9 mouse cellular contexts compared by ENCODE assay signal in genomic region chr13:57259920-57260319, GRCm38 (mm10).
DNase-seq lines count a peak whose midpoint lies in the region; ATAC-seq and TF ChIP-seq lines count a peak whose summit lies in the region.
"Had no signal": no experiment of that assay in that cellular context is flagged by ENCODE, and none has a peak within 500 bp of the region (broad histone marks: within the 10 kb centered on the region; RNA-seq: fewer than 3 reads in every experiment).

No protein-coding gene starts in this region.

- H3K36me3 ChIP-seq in thymus, adult 2 months (ENCODE audit: control insufficient read depth, insufficient read depth, low read length) = no peaks in the 10 kb centered on the region
- H3K36me3 ChIP-seq in liver, embryonic 14.5 days (replicated peaks; ENCODE audit: control insufficient read depth, insufficient read depth, low read depth) = no peaks in the 10 kb centered on the region

- no peaks in the 10 kb centered on the region for H3K27me3 ChIP-seq in thymus, adult 2 months (ENCODE audit: control insufficient read depth, insufficient read depth, low read length)
- H3K27me3 ChIP-seq in liver, embryonic 14.5 days (ENCODE audit: control insufficient read depth, insufficient read depth, low read length) = no peaks in the 10 kb centered on the region

- no peak overlapping the region for H3K4me3 ChIP-seq in thymus, adult 2 months (ENCODE audit: control insufficient read depth, insufficient read depth, low read length)
- H3K4me3 ChIP-seq in cortical plate, adult 2 months (ENCODE audit: insufficient read depth, low read length) = no peak overlapping the region
- no peak overlapping the region for H3K4me3 ChIP-seq in liver, embryonic 14.5 days (ENCODE audit: insufficient read depth in 1 of 2, low read depth in 2 of 2, low read length in 2 of 2)
- H3K4me3 ChIP-seq: myocyte had no signal

- no peaks in the 10 kb centered on the region for H3K4me1 ChIP-seq in thymus, adult 2 months (replicated peaks; ENCODE audit: control insufficient read depth, insufficient read depth, low read length)
- H3K4me1 ChIP-seq in cortical plate, adult 2 months (ENCODE audit: control insufficient read depth, insufficient read depth, low read length) = no peaks in the 10 kb centered on the region
- H3K4me1 ChIP-seq in liver, embryonic 14.5 days (replicated peaks; ENCODE audit: control insufficient read depth in 2 of 2, insufficient read depth in 2 of 2, low read length in 1 of 2) = no peaks in the 10 kb centered on the region

- H3K27ac ChIP-seq in thymus, adult 2 months (ENCODE audit: control insufficient read depth, insufficient read depth, low read length) = no peak overlapping the region
- H3K27ac ChIP-seq in cortical plate, adult 2 months (ENCODE audit: insufficient read depth, low read length) = no peak overlapping the region
- no peak overlapping the region for H3K27ac ChIP-seq in liver, embryonic 14.5 days

- TF ChIP-seq POLR2A in thymus, adult 2 months (IDR thresholded peaks at IDR 0.05; ENCODE audit: control insufficient read depth, extremely low read depth, insufficient read depth, low read length, poor library complexity) = no peak
- no peak for TF ChIP-seq POLR2A in cortical plate, adult 2 months (IDR thresholded peaks at IDR 0.05; ENCODE audit: extremely low read depth, insufficient read depth, low read length)

- ATAC-seq in liver, embryonic 14.5 days (ENCODE audit: insufficient read depth) = no peak

- 18% methylated on average over 6 of the region's 6 CpGs for WGBS in thymus, adult 2 months
- 3% methylated on average over 6 of the region's 6 CpGs for WGBS in liver, embryonic 14.5 days (ENCODE audit: insufficient replicate concordance)

- TF ChIP-seq CTCF in thymus, adult 2 months (IDR thresholded peaks at IDR 0.05; ENCODE audit: borderline replicate concordance, control insufficient read depth, extremely low read depth, insufficient read depth, low read length, poor library complexity) = no peak
- peak; percentile 95 for TF ChIP-seq CTCF in cortical plate, adult 2 months (IDR thresholded peaks at IDR 0.05; ENCODE audit: extremely low read depth, insufficient read depth, low read length)
- TF ChIP-seq CTCF in liver, embryonic 14.5 days (IDR thresholded peaks at IDR 0.05; ENCODE audit: low read depth) = peak; percentile 89

- H3K4me2 ChIP-seq in liver, embryonic 14.5 days (ENCODE audit: low read depth) = no peak overlapping the region

- peak; percentile 35 for DNase-seq in thymus, adult 2 months
- no peak for DNase-seq in thymus, adult 18-20 months
- DNase-seq in gonadal fat pad, adult 2 months (ENCODE audit: low read depth) = peak; percentile 6
- peak; percentile 86 for DNase-seq in kidney, postnatal 10 days
- no peak for DNase-seq in liver, embryonic 14.5 days (ENCODE audit: low read depth in 3 of 3, low spot score in 3 of 3)
- peak; percentile 75 for DNase-seq in ovary, postnatal 14 days (ENCODE audit: low spot score)
- DNase-seq in urinary bladder, adult 2 months (ENCODE audit: low spot score) = peak; percentile 52

- TF ChIP-seq EP300 in liver, embryonic 14.5 days (IDR thresholded peaks at IDR 0.05; ENCODE audit: low read depth) = no peak

- no peaks in the 10 kb centered on the region for H3K9me3 ChIP-seq in liver, embryonic 14.5 days (ENCODE audit: control insufficient read depth, low read length)

- no peak overlapping the region for H3K9ac ChIP-seq in liver, embryonic 14.5 days (replicated peaks)

Comparison
In these comparisons a context has a peak if more than half of its experiments do, and no peak if none do; other contexts are left out.
1. DNase-seq: peak in thymus, adult 2 months (single experiment), gonadal fat pad, adult 2 months (single experiment), kidney, postnatal 10 days (single experiment), ovary, postnatal 14 days (single experiment) and urinary bladder, adult 2 months (single experiment); none in thymus, adult 18-20 months (0 of 2) and liver, embryonic 14.5 days (0 of 3).